Mouse (Mus musculus): ENCODE data around the gene Lhx1.

The Lhx1 gene

GRCm38 (mm10) chr11:84476641-84477040 lies 48.7 kb downstream of the Lhx1 start:
- no peak for DNase-seq

GRCm38 (mm10) chr11:84475991-84476390 lies 49.3 kb downstream of the Lhx1 start:
- DNase-seq = no peak

GRCm38 (mm10) chr11:84473093-84473667 lies 52.2 kb downstream of the Lhx1 start:
- DNase-seq = no peak
